ENCODE assay signal across 23 mouse cellular contexts in genomic region chr14:8733261-8733660, GRCm38 (mm10).
DNase-seq lines count a peak whose midpoint lies in the region; ATAC-seq and TF ChIP-seq lines count a peak whose summit lies in the region.
"Had no signal": no experiment of that assay in that cellular context is flagged by ENCODE, and none has a peak within 500 bp of the region (broad histone marks: within the 10 kb centered on the region; RNA-seq: fewer than 3 reads in every experiment).

No protein-coding gene starts in this region.

- DNase-seq in embryonic facial prominence, embryonic 11.5 days (ENCODE audit: low spot score) = peak; percentile 9
- DNase-seq in embryonic facial prominence, embryonic 10.5 days (ENCODE audit: low spot score) = no peak
- peak; percentile 1 for DNase-seq in lung, embryonic 14.5 days
- no peak for DNase-seq in lung, adult 2 months
- peak; percentile 4 for DNase-seq in mesoderm, embryonic 11.5 days (ENCODE audit: low read depth, low spot score)
- DNase-seq: adrenal gland, adult 8-10 months; adrenal gland, postnatal 25 days; cerebellum, adult 11-12 months; cerebellum, adult 8-10 months; cerebellum, postnatal 10 days; cerebellum, postnatal 36 days; embryo, embryonic 11 days; forebrain, postnatal 0 days; gastrocnemius, postnatal 25 days had no signal

- TF ChIP-seq CTCF in lung, embryonic 14.5 days (IDR thresholded peaks at IDR 0.05; ENCODE audit: low read depth) = no peak
- TF ChIP-seq CTCF in lung, adult 2 months (IDR thresholded peaks at IDR 0.05; ENCODE audit: insufficient read depth, low read length) = no peak

- no peaks in the 10 kb centered on the region for H3K27me3 ChIP-seq in embryonic facial prominence, embryonic 11.5 days (ENCODE audit: control insufficient read depth, insufficient read depth, low read length)
- no peaks in the 10 kb centered on the region for H3K27me3 ChIP-seq in embryonic facial prominence, embryonic 10.5 days (replicated peaks; ENCODE audit: low read depth, poor library complexity, severe bottlenecking)
- H3K27me3 ChIP-seq in lung, embryonic 14.5 days (ENCODE audit: insufficient read depth, low read length) = no peaks in the 10 kb centered on the region
- H3K27me3 ChIP-seq: embryonic facial prominence, embryonic 12.5 days; hindbrain, embryonic 12.5 days; hindbrain, embryonic 15.5 days; intestine, embryonic 15.5 days had no signal

- no peak for TF ChIP-seq POLR2A in lung, adult 2 months (IDR thresholded peaks at IDR 0.05; ENCODE audit: borderline replicate concordance, extremely low read depth, low read depth, low read length)

- H3K4me2 ChIP-seq in embryonic facial prominence, embryonic 11.5 days (ENCODE audit: low read depth, low read length) = no peak overlapping the region
- no peak overlapping the region for H3K4me2 ChIP-seq in lung, embryonic 14.5 days
- H3K4me2 ChIP-seq: embryonic facial prominence, embryonic 12.5 days; heart, embryonic 11.5 days; hindbrain, embryonic 12.5 days; hindbrain, embryonic 15.5 days; intestine, embryonic 15.5 days had no signal

- H3K9ac ChIP-seq in embryonic facial prominence, embryonic 11.5 days (replicated peaks; ENCODE audit: low read length) = no peak overlapping the region
- H3K9ac ChIP-seq in lung, embryonic 14.5 days = no peak overlapping the region
- H3K9ac ChIP-seq: embryonic facial prominence, embryonic 12.5 days; forebrain, postnatal 0 days; hindbrain, embryonic 12.5 days; hindbrain, embryonic 15.5 days; intestine, embryonic 15.5 days had no signal

- 72% methylated on average over 2 of the region's 2 CpGs for WGBS in embryonic facial prominence, embryonic 11.5 days
- whole genome bisulfite sequencing in embryonic facial prominence, embryonic 10.5 days = 75% methylated on average over 2 of the region's 2 CpGs
- WGBS in lung, embryonic 14.5 days = 53% methylated on average over 2 of the region's 2 CpGs
- WGBS in lung, adult 2 months = 77% methylated on average over 2 of the region's 2 CpGs

- no peaks in the 10 kb centered on the region for H3K36me3 ChIP-seq in embryonic facial prominence, embryonic 11.5 days (replicated peaks; ENCODE audit: control insufficient read depth, insufficient read depth, low read depth, low read length)
- no peaks in the 10 kb centered on the region for H3K36me3 ChIP-seq in embryonic facial prominence, embryonic 10.5 days (replicated peaks)
- H3K36me3 ChIP-seq in lung, embryonic 14.5 days (ENCODE audit: insufficient read depth) = no peaks in the 10 kb centered on the region
- H3K36me3 ChIP-seq: embryonic facial prominence, embryonic 12.5 days; forebrain, embryonic 10.5 days; hindbrain, embryonic 12.5 days; hindbrain, embryonic 15.5 days; intestine, embryonic 15.5 days had no signal

- H3K4me1 ChIP-seq in embryonic facial prominence, embryonic 11.5 days (ENCODE audit: control insufficient read depth, insufficient read depth, low read length) = no peaks in the 10 kb centered on the region
- H3K4me1 ChIP-seq in embryonic facial prominence, embryonic 10.5 days = no peaks in the 10 kb centered on the region
- H3K4me1 ChIP-seq in lung, embryonic 14.5 days (ENCODE audit: insufficient read depth) = no peaks in the 10 kb centered on the region
- H3K4me1 ChIP-seq in lung, adult 2 months (ENCODE audit: control insufficient read depth, insufficient read depth, low read length) = no peaks in the 10 kb centered on the region
- H3K4me1 ChIP-seq: embryonic facial prominence, embryonic 12.5 days; hindbrain, embryonic 12.5 days; hindbrain, embryonic 15.5 days; intestine, embryonic 15.5 days had no signal

- H3K27ac ChIP-seq in embryonic facial prominence, embryonic 11.5 days (replicated peaks; ENCODE audit: low read depth, low read length) = no peak overlapping the region
- no peak overlapping the region for H3K27ac ChIP-seq in embryonic facial prominence, embryonic 10.5 days (replicated peaks)
- no peak overlapping the region for H3K27ac ChIP-seq in lung, embryonic 14.5 days (ENCODE audit: low read depth)
- H3K27ac ChIP-seq: embryonic facial prominence, embryonic 12.5 days; forebrain, embryonic 10.5 days; hindbrain, embryonic 12.5 days; hindbrain, embryonic 15.5 days; intestine, embryonic 15.5 days had no signal

- no peaks in the 10 kb centered on the region for H3K9me3 ChIP-seq in embryonic facial prominence, embryonic 11.5 days (replicated peaks; ENCODE audit: control insufficient read depth, low read length)
- no peaks in the 10 kb centered on the region for H3K9me3 ChIP-seq in embryonic facial prominence, embryonic 10.5 days
- H3K9me3 ChIP-seq in lung, embryonic 14.5 days (ENCODE audit: low read depth, low read length) = no peaks in the 10 kb centered on the region
- H3K9me3 ChIP-seq: embryonic facial prominence, embryonic 12.5 days; forebrain, embryonic 10.5 days; hindbrain, embryonic 12.5 days; hindbrain, embryonic 15.5 days; intestine, embryonic 15.5 days had no signal

- H3K4me3 ChIP-seq in embryonic facial prominence, embryonic 11.5 days (ENCODE audit: low read depth, low read length) = no peak overlapping the region
- H3K4me3 ChIP-seq in embryonic facial prominence, embryonic 10.5 days = no peak overlapping the region
- no peak overlapping the region for H3K4me3 ChIP-seq in lung, embryonic 14.5 days (ENCODE audit: low read depth, low read length)
- no peak overlapping the region for H3K4me3 ChIP-seq in lung, adult 2 months (replicated peaks; ENCODE audit: extremely low read depth, low read depth, low read length)
- H3K4me3 ChIP-seq: embryonic facial prominence, embryonic 12.5 days; forebrain, embryonic 10.5 days; hindbrain, embryonic 12.5 days; hindbrain, embryonic 15.5 days; intestine, embryonic 15.5 days had no signal

- ATAC-seq in embryonic facial prominence, embryonic 11.5 days (replicated peaks; ENCODE audit: insufficient number of reproducible peaks, low FRiP score, low TSS enrichment, low read depth) = no peak
- no peak for ATAC-seq in lung, embryonic 14.5 days (ENCODE audit: insufficient read depth)
- no peak for ATAC-seq in erythroblast, adult 5-6 weeks (replicated peaks; ENCODE audit: low FRiP score, poor library complexity, severe bottlenecking)
- ATAC-seq: activated CD4-positive, CD25-positive, alpha-beta regulatory T cell, adult 4 months; forebrain, embryonic 14.5 days; forebrain, postnatal 0 days; intestine, embryonic 15.5 days had no signal

Comparison
In these comparisons a context has a peak if more than half of its experiments do, and no peak if none do; other contexts are left out.
1. DNase-seq: peak in embryonic facial prominence, embryonic 11.5 days (single experiment), lung, embryonic 14.5 days (single experiment) and mesoderm, embryonic 11.5 days (single experiment); none in embryonic facial prominence, embryonic 10.5 days (single experiment) and lung, adult 2 months (single experiment).